Mouse (Mus musculus): ENCODE data around the gene Sohlh2. TPM values are rescaled to one million over a fixed set of nuclear protein-coding genes. Genes with fewer than 3 reads are reported as not detected.

Sohlh2 gene
- not detected in 2 replicates for polyA plus RNA-seq (2012; ENCODE audit: insufficient read depth, insufficient read length, low replicate concordance, missing spikeins)

- Histone ChIP-seq H3K4me1 (ENCODE audit: control insufficient read depth, insufficient read depth, low read length) (no peaks in the 10 kb centered on the region), H3K4me3 (ENCODE audit: insufficient read depth, low read depth, low read length) (no peak within 1 kb of the TSS), H3K27ac (ENCODE audit: insufficient read depth, low read depth, low read length) (no peak within 1 kb of the TSS)
- TF ChIP-seq CTCF (IDR thresholded peaks at IDR 0.05; ENCODE audit: insufficient read depth, low read depth, low read length) (no peak), POLR2A (IDR thresholded peaks at IDR 0.05; ENCODE audit: insufficient read depth, low read depth, low read length) (no peak)
- WGBS: 95% methylated on average over 22 of the region's 22 CpGs
Measured at GRCm38 (mm10) chr3:55181766-55182165, at the start of gene Sohlh2. Sohlh2 (plus strand) TSS chr3:55182028.

GRCm38 (mm10) chr3:55137039-55137438 lies 44.8 kb upstream of the Sohlh2 start, which contains the start of gene Ccdc169:
Ccdc169 (plus strand) TSS chr3:55137339.
- H3K4me1 ChIP-seq (ENCODE audit: control insufficient read depth, insufficient read depth, low read length): peaks cover 2% of the 10 kb centered on the region; the same call in 1 of the 2 replicates
- no peak within 1 kb of the TSS for H3K27ac ChIP-seq (ENCODE audit: insufficient read depth, low read depth, low read length)
- TF ChIP-seq CTCF (IDR thresholded peaks at IDR 0.05; ENCODE audit: insufficient read depth, low read depth, low read length): no peak
- no peak for TF ChIP-seq POLR2A (IDR thresholded peaks at IDR 0.05; ENCODE audit: insufficient read depth, low read depth, low read length)
- H3K4me3 ChIP-seq (ENCODE audit: insufficient read depth, low read depth, low read length): no peak within 1 kb of the TSS

- H3K27ac ChIP-seq (ENCODE audit: insufficient read depth, low read depth, low read length): no peak overlapping the region
- WGBS: 92% methylated on average over 12 of the region's 12 CpGs
Measured at GRCm38 (mm10) chr3:55139837-55140236, 42.0 kb upstream of the Sohlh2 start.

GRCm38 (mm10) chr3:55141401-55141800 lies 40.4 kb upstream of the Sohlh2 start:
- H3K4me3 ChIP-seq (ENCODE audit: insufficient read depth, low read depth, low read length): no peak overlapping the region
- TF ChIP-seq POLR2A (IDR thresholded peaks at IDR 0.05; ENCODE audit: insufficient read depth, low read depth, low read length) (no peak), CTCF (IDR thresholded peaks at IDR 0.05; ENCODE audit: insufficient read depth, low read depth, low read length) (no peak)
- WGBS: 93% methylated on average over 2 of the region's 2 CpGs
- H3K27ac ChIP-seq (ENCODE audit: insufficient read depth, low read depth, low read length): no peak overlapping the region
- no peaks in the 10 kb centered on the region for H3K4me1 ChIP-seq (ENCODE audit: control insufficient read depth, insufficient read depth, low read length)

More at GRCm38 (mm10) chr3:55139837-55140236, 42.0 kb upstream of the Sohlh2 start:
- Histone ChIP-seq H3K4me3 (ENCODE audit: insufficient read depth, low read depth, low read length) (no peak overlapping the region), H3K4me1 (ENCODE audit: control insufficient read depth, insufficient read depth, low read length) (no peaks in the 10 kb centered on the region)
- TF ChIP-seq CTCF (IDR thresholded peaks at IDR 0.05; ENCODE audit: insufficient read depth, low read depth, low read length) (no peak), POLR2A (IDR thresholded peaks at IDR 0.05; ENCODE audit: insufficient read depth, low read depth, low read length) (no peak)

- WGBS: 74% methylated on average over 4 of the region's 4 CpGs
Measured at GRCm38 (mm10) chr3:55144916-55145315, 36.9 kb upstream of the Sohlh2 start.

GRCm38 (mm10) chr3:55146441-55146840 lies 35.4 kb upstream of the Sohlh2 start:
- Histone ChIP-seq H3K27ac (ENCODE audit: insufficient read depth, low read depth, low read length) (no peak overlapping the region), H3K4me1 (ENCODE audit: control insufficient read depth, insufficient read depth, low read length) (no peaks in the 10 kb centered on the region), H3K4me3 (ENCODE audit: insufficient read depth, low read depth, low read length) (no peak overlapping the region)
- 75% methylated on average over 6 of the region's 6 CpGs for WGBS
- no peak for TF ChIP-seq CTCF (IDR thresholded peaks at IDR 0.05; ENCODE audit: insufficient read depth, low read depth, low read length)
- TF ChIP-seq POLR2A (IDR thresholded peaks at IDR 0.05; ENCODE audit: insufficient read depth, low read depth, low read length): no peak

More at GRCm38 (mm10) chr3:55144916-55145315, 36.9 kb upstream of the Sohlh2 start:
- TF ChIP-seq POLR2A (IDR thresholded peaks at IDR 0.05; ENCODE audit: insufficient read depth, low read depth, low read length) (no peak), CTCF (IDR thresholded peaks at IDR 0.05; ENCODE audit: insufficient read depth, low read depth, low read length) (no peak)
- H3K4me1 ChIP-seq (ENCODE audit: control insufficient read depth, insufficient read depth, low read length): no peaks in the 10 kb centered on the region
- no peak overlapping the region for H3K4me3 ChIP-seq (ENCODE audit: insufficient read depth, low read depth, low read length)
- no peak overlapping the region for H3K27ac ChIP-seq (ENCODE audit: insufficient read depth, low read depth, low read length)

GRCm38 (mm10) chr3:55147156-55147555 lies 34.7 kb upstream of the Sohlh2 start:
- TF ChIP-seq CTCF (IDR thresholded peaks at IDR 0.05; ENCODE audit: insufficient read depth, low read depth, low read length) (no peak), POLR2A (IDR thresholded peaks at IDR 0.05; ENCODE audit: insufficient read depth, low read depth, low read length) (no peak)
- WGBS: 89% methylated on average over 2 of the region's 2 CpGs
- H3K27ac ChIP-seq (ENCODE audit: insufficient read depth, low read depth, low read length): no peak overlapping the region
- H3K4me1 ChIP-seq (ENCODE audit: control insufficient read depth, insufficient read depth, low read length): no peaks in the 10 kb centered on the region; the same call in 1 of the 2 replicates
- no peak overlapping the region for H3K4me3 ChIP-seq (ENCODE audit: insufficient read depth, low read depth, low read length)

- WGBS: 50% methylated on average over 3 of the region's 3 CpGs
- Histone ChIP-seq H3K4me3 (ENCODE audit: insufficient read depth, low read depth, low read length) (no peak overlapping the region), H3K27ac (ENCODE audit: insufficient read depth, low read depth, low read length) (no peak overlapping the region), H3K4me1 (ENCODE audit: control insufficient read depth, insufficient read depth, low read length) (no peaks in the 10 kb centered on the region; the same call in 1 of the 2 replicates)
- TF ChIP-seq POLR2A (IDR thresholded peaks at IDR 0.05; ENCODE audit: insufficient read depth, low read depth, low read length) (no peak), CTCF (IDR thresholded peaks at IDR 0.05; ENCODE audit: insufficient read depth, low read depth, low read length) (no peak)
Measured at GRCm38 (mm10) chr3:55148091-55148490, 33.7 kb upstream of the Sohlh2 start.

GRCm38 (mm10) chr3:55151656-55152433 lies 30.0 kb upstream of the Sohlh2 start:
- TF ChIP-seq POLR2A (IDR thresholded peaks at IDR 0.05; ENCODE audit: insufficient read depth, low read depth, low read length): no peak
- TF ChIP-seq CTCF (IDR thresholded peaks at IDR 0.05; ENCODE audit: insufficient read depth, low read depth, low read length): no peak
- Histone ChIP-seq H3K4me3 (ENCODE audit: insufficient read depth, low read depth, low read length) (no peak overlapping the region), H3K27ac (ENCODE audit: insufficient read depth, low read depth, low read length) (no peak overlapping the region), H3K4me1 (ENCODE audit: control insufficient read depth, insufficient read depth, low read length) (peaks cover 8% of the 10 kb centered on the region)
- 35% methylated on average over 7 of the region's 7 CpGs for WGBS
